ENCODE assay signal across 8 mouse cellular contexts in the genomic region with DNA sequence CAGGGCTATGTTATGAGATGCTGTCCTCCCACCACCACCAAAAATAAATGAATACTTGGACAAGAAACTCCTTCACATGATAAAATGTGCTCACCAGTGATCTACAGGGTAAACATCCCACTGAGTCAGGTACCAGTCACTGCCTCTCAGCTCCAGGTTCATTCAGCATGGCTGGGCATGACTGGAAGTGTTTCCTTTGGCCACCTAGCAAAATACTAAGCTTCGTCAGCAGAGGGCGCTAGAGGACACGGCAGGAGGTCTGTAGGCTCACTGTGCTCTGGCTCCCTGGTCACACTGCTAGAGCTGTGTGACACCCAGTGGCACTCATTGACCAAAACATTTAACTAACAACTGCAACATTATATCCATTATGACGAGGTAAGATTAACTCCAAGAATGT. TPM values are rescaled to one million over a fixed set of nuclear protein-coding genes. Genes with fewer than 3 reads are reported as not detected.
DNase-seq lines count a peak whose midpoint lies in the region; ATAC-seq and TF ChIP-seq lines count a peak whose summit lies in the region.

No protein-coding gene starts in this region.

- H3K36me3 ChIP-seq in embryonic facial prominence, embryonic 11.5 days (replicated peaks; ENCODE audit: control insufficient read depth, insufficient read depth, low read depth, low read length) = no peaks in the 10 kb centered on the region
- H3K36me3 ChIP-seq in heart, adult 2 months (ENCODE audit: control insufficient read depth, insufficient read depth, low read length) = no peaks in the 10 kb centered on the region
- H3K36me3 ChIP-seq in kidney, postnatal 0 days (ENCODE audit: insufficient read depth, low read length) = no peaks in the 10 kb centered on the region
- no peaks in the 10 kb centered on the region for H3K36me3 ChIP-seq in liver, embryonic 14.5 days (replicated peaks; ENCODE audit: control insufficient read depth, insufficient read depth, low read depth)

- TF ChIP-seq CTCF in heart, adult 2 months (IDR thresholded peaks at IDR 0.05) = no peak; the same call in 1 of the 2 replicates
- TF ChIP-seq CTCF in kidney, postnatal 0 days (IDR thresholded peaks at IDR 0.05; ENCODE audit: low read depth) = peak; percentile 99
- TF ChIP-seq CTCF in liver, embryonic 14.5 days (IDR thresholded peaks at IDR 0.05; ENCODE audit: low read depth) = peak; percentile 98

- H3K9ac ChIP-seq in embryonic facial prominence, embryonic 11.5 days (replicated peaks; ENCODE audit: low read length) = no peak overlapping the region
- H3K9ac ChIP-seq in heart, adult 2 months (ENCODE audit: low read depth, low read length) = no peak overlapping the region
- no peak overlapping the region for H3K9ac ChIP-seq in kidney, postnatal 0 days (ENCODE audit: low read depth, low read length)
- H3K9ac ChIP-seq in liver, embryonic 14.5 days (replicated peaks) = no peak overlapping the region

- ATAC-seq in embryonic facial prominence, embryonic 11.5 days (replicated peaks; ENCODE audit: insufficient number of reproducible peaks, low FRiP score, low TSS enrichment, low read depth) = 0 out of 2 replicates have a peak, but pooled peaks have one; percentile 48
- peak; percentile 69 for ATAC-seq in kidney, postnatal 0 days (replicated peaks; ENCODE audit: low FRiP score, low read depth)
- ATAC-seq in liver, embryonic 14.5 days (ENCODE audit: insufficient read depth) = peak; percentile 26; the same call in 1 of the 2 replicates

- H3K27ac ChIP-seq in embryonic facial prominence, embryonic 11.5 days (replicated peaks; ENCODE audit: low read depth, low read length) = no peak overlapping the region
- H3K27ac ChIP-seq in heart, adult 2 months = no peak overlapping the region
- H3K27ac ChIP-seq in kidney, postnatal 0 days = no peak overlapping the region
- H3K27ac ChIP-seq in liver, embryonic 14.5 days = no peak overlapping the region

- no peaks in the 10 kb centered on the region for H3K4me1 ChIP-seq in embryonic facial prominence, embryonic 11.5 days (ENCODE audit: control insufficient read depth, insufficient read depth, low read length)
- H3K4me1 ChIP-seq in heart, adult 2 months (ENCODE audit: control insufficient read depth, insufficient read depth, low read length) = no peaks in the 10 kb centered on the region
- no peaks in the 10 kb centered on the region for H3K4me1 ChIP-seq in kidney, postnatal 0 days (replicated peaks; ENCODE audit: insufficient read depth, low read length)
- H3K4me1 ChIP-seq in liver, embryonic 14.5 days (replicated peaks; ENCODE audit: control insufficient read depth in 2 of 2, insufficient read depth in 2 of 2, low read length in 1 of 2) = no peaks in the 10 kb centered on the region

- no peak overlapping the region for H3K4me3 ChIP-seq in embryonic facial prominence, embryonic 11.5 days (ENCODE audit: low read depth, low read length)
- H3K4me3 ChIP-seq in heart, adult 2 months = no peak overlapping the region
- no peak overlapping the region for H3K4me3 ChIP-seq in kidney, postnatal 0 days (replicated peaks; ENCODE audit: low read depth, low read length)
- H3K4me3 ChIP-seq in liver, embryonic 14.5 days (ENCODE audit: insufficient read depth in 1 of 2, low read depth in 2 of 2, low read length in 2 of 2) = no peak overlapping the region

- no peak overlapping the region for H3K4me2 ChIP-seq in embryonic facial prominence, embryonic 11.5 days (ENCODE audit: low read depth, low read length)
- no peak overlapping the region for H3K4me2 ChIP-seq in kidney, postnatal 0 days (ENCODE audit: low read length)
- no peak overlapping the region for H3K4me2 ChIP-seq in liver, embryonic 14.5 days (ENCODE audit: low read depth)

- peak; percentile 86; the same call in 1 of the 2 replicates for TF ChIP-seq EP300 in heart, adult 2 months (IDR thresholded peaks at IDR 0.05; ENCODE audit: insufficient read depth, low read depth, low read length)
- TF ChIP-seq EP300 in liver, embryonic 14.5 days (IDR thresholded peaks at IDR 0.05; ENCODE audit: low read depth) = no peak

- DNase-seq in CD4-positive, CD25-positive, alpha-beta regulatory T cell, adult 2 months (ENCODE audit: low read depth, low spot score) = peak; percentile 90
- DNase-seq in adrenal gland, postnatal 14 days = peak; percentile 93
- peak; percentile 84 for DNase-seq in embryonic facial prominence, embryonic 11.5 days (ENCODE audit: low spot score)
- DNase-seq in heart, adult 2 months = peak; percentile 79 to 85
- DNase-seq in kidney, postnatal 0 days (ENCODE audit: low spot score) = peak; percentile 94
- peak; percentile 57 to 64 (median 59) for DNase-seq in liver, embryonic 14.5 days (ENCODE audit: low read depth in 3 of 3, low spot score in 3 of 3)
- DNase-seq in ovary, postnatal 14 days (ENCODE audit: low spot score) = peak; percentile 88
- DNase-seq in thymus, postnatal 10 days (ENCODE audit: low spot score in 2 of 2) = peak; percentile 68 to 92

- intact Hi-C loops in heart, adult 2 months (cut with DNase I) = loop anchor here (5.0 to 10.0 kb wide), 3 partner anchors 134 to 309 kb away; partner anchors contain the start of gene Smbd1

- WGBS in embryonic facial prominence, embryonic 11.5 days = 4% methylated on average over 4 of the region's 4 CpGs
- WGBS in heart, adult 2 months = 2% methylated on average over 4 of the region's 4 CpGs
- 3% methylated on average over 4 of the region's 4 CpGs for WGBS in kidney, postnatal 0 days
- 2% methylated on average over 4 of the region's 4 CpGs for WGBS in liver, embryonic 14.5 days (ENCODE audit: insufficient replicate concordance)

- TF ChIP-seq POLR2A in heart, adult 2 months (IDR thresholded peaks at IDR 0.05; ENCODE audit: insufficient read depth, low read depth, low read length) = no peak

- no peaks in the 10 kb centered on the region for H3K27me3 ChIP-seq in embryonic facial prominence, embryonic 11.5 days (ENCODE audit: control insufficient read depth, insufficient read depth, low read length)
- H3K27me3 ChIP-seq in heart, adult 2 months (ENCODE audit: control insufficient read depth, insufficient read depth, low read length) = no peaks in the 10 kb centered on the region
- H3K27me3 ChIP-seq in kidney, postnatal 0 days (ENCODE audit: insufficient read depth, low read length) = no peaks in the 10 kb centered on the region
- H3K27me3 ChIP-seq in liver, embryonic 14.5 days (ENCODE audit: control insufficient read depth, insufficient read depth, low read length) = no peaks in the 10 kb centered on the region

- no peaks in the 10 kb centered on the region for H3K9me3 ChIP-seq in embryonic facial prominence, embryonic 11.5 days (replicated peaks; ENCODE audit: control insufficient read depth, low read length)
- H3K9me3 ChIP-seq in kidney, postnatal 0 days (replicated peaks; ENCODE audit: low read length) = no peaks in the 10 kb centered on the region
- H3K9me3 ChIP-seq in liver, embryonic 14.5 days (ENCODE audit: control insufficient read depth, low read length) = no peaks in the 10 kb centered on the region

- H3K79me2 ChIP-seq in heart, adult 2 months (replicated peaks; ENCODE audit: control insufficient read depth, insufficient read depth, low read length) = no peaks in the 10 kb centered on the region

RNA-seq across cellular contexts. Expression of gene Iqcg, which starts 32.3 kb away (rescaled TPM):
- 1.1 and 2.3 TPM in 2 replicates for total RNA-seq in adrenal gland, postnatal 14 days (2021)
- 3.7 and 3.8 TPM in 2 replicates for polyA plus RNA-seq in embryonic facial prominence, embryonic 11.5 days (2014; fragmentation: Nextera tagmentation; extraction: Ambion mirVana)
- total RNA-seq in heart, adult 2 months (2021) = under 1 TPM; 0.57 to 0.84 TPM
- polyA plus RNA-seq in heart, adult 2 months (2012; rRNA removed) = 0.09 and 0.25 TPM in 2 replicates
- 5.4 and 6.1 TPM in 2 replicates for polyA plus RNA-seq in kidney, postnatal 0 days (2015; fragmentation: Nextera tagmentation; extraction: Ambion mirVana)
- 0.15 and 0.42 TPM in 2 replicates for polyA plus RNA-seq in liver, embryonic 14.5 days (2012; rRNA removed)
- 0.72 and 0.91 TPM in 2 replicates for polyA plus RNA-seq in liver, embryonic 14.5 days (2014; fragmentation: Nextera tagmentation; extraction: Ambion mirVana)

RNA-seq across cellular contexts. Expression of gene Rpl35a, which starts 32.5 kb away (rescaled TPM):
- 526 and 608 TPM in 2 replicates for total RNA-seq in adrenal gland, postnatal 14 days (2021)
- 929 and 931 TPM in 2 replicates for polyA plus RNA-seq in embryonic facial prominence, embryonic 11.5 days (2014; fragmentation: Nextera tagmentation; extraction: Ambion mirVana)
- total RNA-seq in heart, adult 2 months (2021) = 100 to 1,000 TPM; 298 to 319 TPM
- 167 and 313 TPM in 2 replicates for polyA plus RNA-seq in heart, adult 2 months (2012; rRNA removed)
- polyA plus RNA-seq in kidney, postnatal 0 days (2015; fragmentation: Nextera tagmentation; extraction: Ambion mirVana) = 1,032 and 1,181 TPM in 2 replicates
- 617 and 863 TPM in 2 replicates for polyA plus RNA-seq in liver, embryonic 14.5 days (2012; rRNA removed)
- polyA plus RNA-seq in liver, embryonic 14.5 days (2014; fragmentation: Nextera tagmentation; extraction: Ambion mirVana) = 752 and 811 TPM in 2 replicates

RNA-seq across cellular contexts. Expression of gene Lmln, which starts 38.6 kb away (rescaled TPM):
- 8.4 and 11.0 TPM in 2 replicates for total RNA-seq in adrenal gland, postnatal 14 days (2021)
- 1.2 and 2.3 TPM in 2 replicates for polyA plus RNA-seq in embryonic facial prominence, embryonic 11.5 days (2014; fragmentation: Nextera tagmentation; extraction: Ambion mirVana)
- 1 to 10 TPM; 1.9 to 2.0 TPM for total RNA-seq in heart, adult 2 months (2021)
- 1.1 and 1.8 TPM in 2 replicates for polyA plus RNA-seq in heart, adult 2 months (2012; rRNA removed)
- polyA plus RNA-seq in kidney, postnatal 0 days (2015; fragmentation: Nextera tagmentation; extraction: Ambion mirVana) = 0.95 and 2.2 TPM in 2 replicates
- 0.75 and 0.78 TPM in 2 replicates for polyA plus RNA-seq in liver, embryonic 14.5 days (2012; rRNA removed)
- polyA plus RNA-seq in liver, embryonic 14.5 days (2014; fragmentation: Nextera tagmentation; extraction: Ambion mirVana) = 0.27 and 0.32 TPM in 2 replicates
